Mouse (Mus musculus) spleen, postnatal 4 days (tissue): Measurements from ENCODE around the gene Zscan4e.
"Not testable (repeated sequence)": the region's sequence is repeated elsewhere in the genome, so short reads cannot be mapped to it uniquely, and the experiment has no call there.

ENCODE experiments used
- DNase-seq, 2 experiments: peaks; one replicate each; pipeline ENCODE4 v3.0.0; 2022; ENCODE audit warnings: low spot score in 2 of 2

Zscan4e gene

DNA sequence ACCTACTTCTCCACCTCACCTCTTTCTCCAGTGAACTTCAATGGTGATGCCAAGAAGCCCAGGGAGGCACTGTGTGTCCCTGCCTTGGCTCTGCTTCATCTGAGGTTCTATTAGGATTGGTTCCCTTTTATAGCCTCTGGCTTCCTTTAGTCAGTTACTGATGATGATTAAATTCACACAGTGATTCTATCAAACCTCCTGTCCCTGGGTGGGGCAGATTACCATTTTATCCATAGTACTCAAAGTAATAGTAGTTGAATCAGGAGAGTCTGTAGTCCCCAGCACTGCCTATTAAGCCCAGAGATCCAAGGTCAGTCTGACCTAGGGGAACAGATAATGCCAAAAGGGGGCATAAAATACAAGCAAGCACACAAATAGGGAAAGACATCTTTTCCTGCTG is at the start of gene Zscan4e:
Zscan4e (minus strand) TSS at position 101 of the 400 bp plus-strand sequence.
- not testable (repeated sequence) for DNase-seq
